Mouse (Mus musculus) stomach, postnatal 0 days (tissue): ENCODE results near the gene Gnb2.

Experiments
- CTCF ChIP-seq: IDR thresholded peaks from 2 replicates; pipeline ENCODE4 v1.5.1; 2016; ENCODE audit warnings: antibody characterized with exemption, low read depth, mild to moderate bottlenecking, moderate library complexity
- EP300 ChIP-seq: optimal IDR thresholded peaks from 2 replicates; pipeline ENCODE3; 2016; ENCODE audit warnings: antibody characterized with exemption

- TF ChIP-seq CTCF (no peak), EP300 (no peak)
Observed at GRCm38 (mm10) chr5:137521861-137522260, 11.4 kb downstream of the Gnb2 start.
